Mouse (Mus musculus) stomach, embryonic 15.5 days (tissue): Measurements from ENCODE around the gene Mfap2. TPM values are rescaled to one million over a fixed set of nuclear protein-coding genes. Genes with fewer than 3 reads are reported as not detected.
A peak's percentile ranks its signal among the peaks of the same experiment; 100 is the strongest.

Experiments used
- ATAC-seq: fragments of 200-750 bp; cut with Nextera tagmentation; 2 replicates; pipeline ENCODE4 v1.8.0; 2017; ENCODE audit warnings: low read depth, moderate number of reproducible peaks, moderate TSS enrichment; ENCODE audit not compliant: insufficient read depth, low FRiP score
- H3K27ac ChIP-seq: fragments of 300-500 bp; sonication (generic); 2 replicates; pipeline ENCODE4 v1.5.1; 2015; ENCODE audit warnings: mild to moderate bottlenecking, inconsistent platforms
- H3K27me3 ChIP-seq: fragments of 300-500 bp; sonication (generic); replicated peaks from 2 replicates; pipeline ENCODE4 v1.6.1; 2015; ENCODE audit warnings: inconsistent platforms
- H3K36me3 ChIP-seq: fragments of 300-500 bp; sonication (generic); 2 replicates; pipeline ENCODE4 v1.6.1; 2015; ENCODE audit warnings: inconsistent platforms
- H3K4me1 ChIP-seq: fragments of 300-500 bp; sonication (generic); 2 replicates; pipeline ENCODE4 v1.6.1; 2015; ENCODE audit warnings: inconsistent platforms
- H3K4me2 ChIP-seq: fragments of 300-500 bp; sonication (generic); 2 replicates; pipeline ENCODE4 v1.6.1; 2015; ENCODE audit warnings: mild to moderate bottlenecking, inconsistent platforms
- H3K4me3 ChIP-seq: fragments of 300-500 bp; sonication (generic); replicated peaks from 2 replicates; pipeline ENCODE4 v1.5.1; 2015; ENCODE audit warnings: inconsistent platforms
- H3K9ac ChIP-seq: fragments of 300-500 bp; sonication (generic); 2 replicates; pipeline ENCODE4 v1.6.1; 2015; ENCODE audit warnings: inconsistent platforms
- H3K9me3 ChIP-seq: fragments of 300-500 bp; sonication (generic); 2 replicates; pipeline ENCODE4 v1.6.1; 2016; ENCODE audit warnings: inconsistent platforms
- WGBS: fragments of 180-500 bp; shearing (Covaris S2); methylation state at CpG from one replicate; pipeline ENCODE4 v1.1.7; 2015; 5-methylcytosine and 5-hydroxymethylcytosine counted together
- polyA plus RNA-seq: library from polyadenylated mRNA; unstranded; fragments of >200 nt; fragmentation: Nextera tagmentation; extraction: Ambion mirVana; gene quantifications from 2 replicates; pipeline ENCODE4 v1.2.1, GENCODE M21; 2015

Mfap2 gene
- polyA plus RNA-seq, 1 experiment from 2014 or later: 436 TPM

- Histone ChIP-seq H3K9me3 (no peaks in the 10 kb centered on the region), H3K4me3 (no peak overlapping the region), H3K9ac (no peak overlapping the region), H3K36me3 (peaks cover 13% of the 10 kb centered on the region), H3K4me1 (peaks cover 16% of the 10 kb centered on the region), H3K27ac (no peak overlapping the region), H3K4me2 (no peak overlapping the region), H3K27me3 (no peaks in the 10 kb centered on the region)
- ATAC-seq: no peak
- WGBS: 90% methylated on average over 14 of the region's 14 CpGs
These were observed 20.8 kb upstream of the Mfap2 start for GRCm38 (mm10) chr4:140989447-140989846.

- whole genome bisulfite sequencing: 87% methylated on average over 20 of the region's 20 CpGs
- H3K27me3 ChIP-seq: no peaks in the 10 kb centered on the region
- H3K4me2 ChIP-seq: no peak overlapping the region
- no peak overlapping the region for H3K4me3 ChIP-seq
- H3K27ac ChIP-seq: no peak overlapping the region
- H3K4me1 ChIP-seq: peaks cover 11% of the 10 kb centered on the region
- H3K9me3 ChIP-seq: no peaks in the 10 kb centered on the region
- peaks cover 35% of the 10 kb centered on the region for H3K36me3 ChIP-seq
- no peak overlapping the region for H3K9ac ChIP-seq
- ATAC-seq: no peak
These were observed 18.0 kb upstream of the Mfap2 start for GRCm38 (mm10) chr4:140992215-140992614.

GRCm38 (mm10) chr4:140993846-140994245, 16.4 kb upstream of the Mfap2 start:
- no peaks in the 10 kb centered on the region for H3K27me3 ChIP-seq
- no peaks in the 10 kb centered on the region for H3K4me1 ChIP-seq
- no peaks in the 10 kb centered on the region for H3K9me3 ChIP-seq
- ATAC-seq: no peak
- H3K27ac ChIP-seq: no peak overlapping the region
- no peak overlapping the region for H3K4me2 ChIP-seq
- H3K9ac ChIP-seq: no peak overlapping the region
- peaks cover 42% of the 10 kb centered on the region for H3K36me3 ChIP-seq
- WGBS: 75% methylated on average over 8 of the region's 8 CpGs
- no peak overlapping the region for H3K4me3 ChIP-seq

GRCm38 (mm10) chr4:140995811-140996210, 14.4 kb upstream of the Mfap2 start:
- Histone ChIP-seq H3K36me3 (peaks cover 56% of the 10 kb centered on the region), H3K9me3 (no peaks in the 10 kb centered on the region), H3K4me3 (no peak overlapping the region), H3K4me1 (no peaks in the 10 kb centered on the region), H3K9ac (no peak overlapping the region), H3K4me2 (no peak overlapping the region), H3K27ac (no peak overlapping the region), H3K27me3 (no peaks in the 10 kb centered on the region)
- no peak for ATAC-seq
- WGBS: 89% methylated on average over 8 of the region's 8 CpGs

GRCm38 (mm10) chr4:140996812-140997211, 13.4 kb upstream of the Mfap2 start:
- Histone ChIP-seq H3K36me3 (peaks cover 66% of the 10 kb centered on the region), H3K4me3 (no peak overlapping the region), H3K9ac (no peak overlapping the region), H3K9me3 (no peaks in the 10 kb centered on the region), H3K27me3 (no peaks in the 10 kb centered on the region), H3K4me2 (no peak overlapping the region), H3K27ac (no peak overlapping the region), H3K4me1 (no peaks in the 10 kb centered on the region)
- WGBS: 91% methylated on average over 9 of the region's 9 CpGs
- no peak for ATAC-seq

GRCm38 (mm10) chr4:141005983-141006382, 4.2 kb upstream of the Mfap2 start:
- Histone ChIP-seq H3K27ac (no peak overlapping the region), H3K36me3 (peaks cover 48% of the 10 kb centered on the region), H3K9ac (no peak overlapping the region), H3K4me2 (no peak overlapping the region), H3K4me3 (no peak overlapping the region), H3K9me3 (no peaks in the 10 kb centered on the region), H3K4me1 (no peaks in the 10 kb centered on the region), H3K27me3 (no peaks in the 10 kb centered on the region)
- no peak for ATAC-seq
- WGBS: 77% methylated on average over 13 of the region's 13 CpGs

- no peak; the same call in 1 of the 2 replicates for ATAC-seq
- WGBS: 84% methylated on average over 8 of the region's 8 CpGs
- Histone ChIP-seq H3K4me2 (no peak overlapping the region), H3K4me1 (peaks cover 14% of the 10 kb centered on the region; the same call in 1 of the 2 replicates), H3K4me3 (no peak overlapping the region), H3K36me3 (peaks cover 37% of the 10 kb centered on the region), H3K27me3 (no peaks in the 10 kb centered on the region), H3K9ac (no peak overlapping the region), H3K9me3 (no peaks in the 10 kb centered on the region), H3K27ac (no peak overlapping the region)
These were observed 2.2 kb upstream of the Mfap2 start for GRCm38 (mm10) chr4:141008028-141008427.

- H3K4me1 ChIP-seq: peaks cover 14% of the 10 kb centered on the region; the same call in 1 of the 2 replicates
- peak overlapping the region; percentile 83 for H3K27ac ChIP-seq
- H3K36me3 ChIP-seq: peaks cover 35% of the 10 kb centered on the region
- H3K27me3 ChIP-seq: no peaks in the 10 kb centered on the region
- ATAC-seq: peak; percentile 67
- peak overlapping the region; percentile 57 for H3K4me2 ChIP-seq
- under 1% methylated on average over 26 of the region's 26 CpGs for WGBS
- H3K4me3 ChIP-seq: peak overlapping the region; percentile 63
- H3K9ac ChIP-seq: peak overlapping the region; percentile 55
- H3K9me3 ChIP-seq: no peaks in the 10 kb centered on the region
These were observed 308 bp downstream of the Mfap2 start for GRCm38 (mm10) chr4:141010526-141010925.

GRCm38 (mm10) chr4:141010941-141011429, 767 bp downstream of the Mfap2 start:
- peak; percentile 29; the same call in 1 of the 2 replicates for ATAC-seq
- WGBS: 2% methylated on average over 17 of the region's 17 CpGs
- H3K36me3 ChIP-seq: peaks cover 35% of the 10 kb centered on the region

GRCm38 (mm10) chr4:141011556-141012328, 1.5 kb downstream of the Mfap2 start:
- 39% methylated on average over 14 of the region's 14 CpGs for WGBS
- Histone ChIP-seq H3K9ac (0 out of 2 replicates have a peak overlapping the region, but pooled peaks have one; percentile 55), H3K4me2 (peak overlapping the region; percentile 57), H3K27ac (peak overlapping the region; percentile 83), H3K27me3 (no peaks in the 10 kb centered on the region), H3K4me3 (peak overlapping the region; percentile 63), H3K36me3 (peaks cover 30% of the 10 kb centered on the region), H3K9me3 (no peaks in the 10 kb centered on the region), H3K4me1 (peaks cover 17% of the 10 kb centered on the region; the same call in 1 of the 2 replicates)
- ATAC-seq: no peak

More at GRCm38 (mm10) chr4:141010941-141011429, 767 bp downstream of the Mfap2 start:
- H3K4me2 ChIP-seq: peak overlapping the region; percentile 57
- H3K4me3 ChIP-seq: peak overlapping the region; percentile 63
- no peaks in the 10 kb centered on the region for H3K27me3 ChIP-seq
- peak overlapping the region; percentile 55 for H3K9ac ChIP-seq
- H3K27ac ChIP-seq: peak overlapping the region; percentile 83
- peaks cover 14% of the 10 kb centered on the region; the same call in 1 of the 2 replicates for H3K4me1 ChIP-seq
- no peaks in the 10 kb centered on the region for H3K9me3 ChIP-seq

- H3K9ac ChIP-seq: no peak overlapping the region
- 78% methylated on average over 10 of the region's 10 CpGs for WGBS
- peaks cover 17% of the 10 kb centered on the region; the same call in 1 of the 2 replicates for H3K4me1 ChIP-seq
- no peaks in the 10 kb centered on the region for H3K9me3 ChIP-seq
- peaks cover 26% of the 10 kb centered on the region for H3K36me3 ChIP-seq
- no peaks in the 10 kb centered on the region for H3K27me3 ChIP-seq
- H3K4me2 ChIP-seq: peak overlapping the region; percentile 57
- H3K4me3 ChIP-seq: peak overlapping the region; percentile 63
- peak overlapping the region; percentile 83; the same call in 1 of the 2 replicates for H3K27ac ChIP-seq
- ATAC-seq: no peak
These were observed 2.3 kb downstream of the Mfap2 start for GRCm38 (mm10) chr4:141012558-141012957.

GRCm38 (mm10) chr4:141014114-141014513, 3.9 kb downstream of the Mfap2 start:
- H3K4me3 ChIP-seq: no peak overlapping the region
- H3K9ac ChIP-seq: no peak overlapping the region
- H3K9me3 ChIP-seq: no peaks in the 10 kb centered on the region
- H3K36me3 ChIP-seq: peaks cover 23% of the 10 kb centered on the region
- no peak overlapping the region for H3K4me2 ChIP-seq
- H3K27ac ChIP-seq: no peak overlapping the region
- H3K27me3 ChIP-seq: no peaks in the 10 kb centered on the region
- peaks cover 20% of the 10 kb centered on the region; the same call in 1 of the 2 replicates for H3K4me1 ChIP-seq
- 74% methylated on average over 8 of the region's 8 CpGs for WGBS
- no peak for ATAC-seq
